Mouse (Mus musculus): ENCODE results near the gene Cypt2.
"Not testable (repeated sequence)": the region's sequence is repeated elsewhere in the genome, so short reads cannot be mapped to it uniquely, and the experiment has no call there.

The Cypt2 gene

DNA sequence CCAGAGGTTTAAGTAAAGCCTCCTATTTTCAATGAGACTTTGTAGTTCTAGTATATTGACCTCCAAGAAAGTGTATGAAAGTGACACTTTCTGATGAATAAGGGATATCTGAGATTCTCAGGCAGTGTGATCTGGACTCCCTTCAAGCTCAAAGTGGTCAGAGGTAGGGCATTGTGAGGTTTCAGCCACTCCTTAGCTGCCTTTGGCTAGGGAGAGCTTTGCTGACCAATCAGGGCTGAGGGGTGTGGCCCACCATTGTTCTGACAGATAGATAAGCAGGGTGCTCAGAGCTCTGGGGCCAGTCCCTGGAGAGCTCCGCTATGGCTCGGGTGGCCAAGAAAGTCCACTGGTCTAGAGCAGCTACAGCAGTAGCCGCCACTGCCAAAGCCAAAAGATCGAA is at the start of gene Cypt2:
Gene Cypt2, plus strand, starts transcription at position 301 of the 400 bp plus-strand sequence.
- not testable (repeated sequence) for DNase-seq (ENCODE audit: low spot score in 2 of 2)

DNA sequence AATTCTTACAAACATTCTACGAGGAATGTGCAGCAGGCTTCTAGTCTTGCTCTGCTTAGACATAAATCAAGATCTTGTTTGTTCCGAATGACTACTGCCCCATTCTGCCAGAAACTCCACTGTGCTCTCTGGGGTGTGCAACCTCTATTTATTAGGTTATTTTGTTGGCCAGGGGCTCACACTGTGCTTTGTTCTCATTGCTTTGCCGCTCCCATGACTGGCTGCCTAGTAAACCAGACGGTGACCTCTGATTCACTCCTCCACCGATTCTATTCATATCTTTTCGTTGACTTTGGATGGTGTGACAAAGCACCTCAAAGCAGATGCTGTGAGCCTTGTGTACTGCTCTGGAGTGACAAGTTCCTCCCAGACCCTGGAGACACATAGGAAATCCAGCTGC is 46.7 kb downstream of the Cypt2 start:
- no peak for DNase-seq (ENCODE audit: low spot score in 2 of 2)
